Mouse (Mus musculus): Measurements from ENCODE around the gene Depp1.

DNA sequence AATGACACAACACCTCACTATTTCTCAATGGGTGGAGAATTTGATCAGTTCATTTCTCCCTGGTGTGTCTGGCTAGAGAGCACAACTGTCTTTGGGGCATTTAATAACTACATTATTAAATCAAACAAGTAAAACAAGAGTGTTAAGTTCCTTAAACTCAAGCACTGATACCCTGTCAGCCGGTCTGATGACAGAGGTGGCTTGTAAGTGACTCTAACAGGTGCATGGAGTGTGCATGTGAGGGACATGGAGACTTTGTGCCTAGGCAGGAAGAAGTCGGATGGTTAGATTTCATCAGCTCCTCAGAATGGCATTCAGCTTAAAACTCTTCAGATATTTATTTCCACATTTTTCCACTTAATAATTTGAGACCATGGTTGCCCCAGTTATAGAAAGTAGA is 13.0 kb downstream of the Depp1 start:
- no peak for TF ChIP-seq CTCF (IDR thresholded peaks at IDR 0.05; ENCODE audit: control insufficient read depth, insufficient read depth, low read length)
- TF ChIP-seq POLR2A (IDR thresholded peaks at IDR 0.05; ENCODE audit: borderline replicate concordance, control insufficient read depth, low read depth, low read length), result no peak

Measured in bone marrow, adult 2 months (tissue).